In genomic region chr1:155281003-155281793, GRCm38 (mm10) we compare ENCODE assay signal across 8 mouse cellular contexts. TPM values are rescaled to one million over a fixed set of nuclear protein-coding genes. Genes with fewer than 3 reads are reported as not detected.
A peak's percentile ranks its signal among the peaks of the same experiment; 100 is the strongest.
DNase-seq lines count a peak whose midpoint lies in the region; ATAC-seq and TF ChIP-seq lines count a peak whose summit lies in the region.

No protein-coding gene starts in this region.

- no peaks in the 10 kb centered on the region for H3K27me3 ChIP-seq in forebrain, embryonic 10.5 days (ENCODE audit: poor library complexity, severe bottlenecking)
- H3K27me3 ChIP-seq in heart, embryonic 16.5 days (ENCODE audit: control insufficient read depth, insufficient read depth, low read length): no peaks in the 10 kb centered on the region
- H3K27me3 ChIP-seq in liver, embryonic 12.5 days (replicated peaks): no peaks in the 10 kb centered on the region
- H3K27me3 ChIP-seq in neural tube, embryonic 11.5 days (ENCODE audit: control insufficient read depth, insufficient read depth, low read length): no peaks in the 10 kb centered on the region
- no peaks in the 10 kb centered on the region for H3K27me3 ChIP-seq in testis, adult 2 months (ENCODE audit: control insufficient read depth, insufficient read depth, low read length)

- in situ Hi-C loops in ES-E14 (cut with MboI; ENCODE audit: low sequenced_read_pairs in 2 of 2, unreplicated experiment in 2 of 2): loop anchor here (10.0 kb wide), 1 partner anchor 256 kb away; no protein-coding TSS in a partner anchor

- DNase-seq in ES-E14 (ENCODE audit: low read depth, low spot score): peak; percentile 72
- peak; percentile 59 for DNase-seq in c-Kit-positive CD71-negative TER-119-negative erythroid progenitor cells, embryonic 14.5 days (ENCODE audit: low read depth)
- peak; percentile 73 for DNase-seq in forebrain, embryonic 10.5 days (ENCODE audit: extremely low spot score, low spot score)
- peak; percentile 77 to 78 for DNase-seq in kidney, postnatal 25 days
- DNase-seq in neural tube, embryonic 11.5 days (ENCODE audit: low spot score): peak; percentile 67

- peaks cover 0 to 2% of the 10 kb centered on the region in 2 experiments; a peak in 1 of 4 replicates for H3K4me1 ChIP-seq in ES-E14 (ENCODE audit: control insufficient read depth in 2 of 2, insufficient read depth in 2 of 2, low read length in 2 of 2, poor library complexity in 1 of 2)
- peaks cover 8% of the 10 kb centered on the region for H3K4me1 ChIP-seq in forebrain, embryonic 10.5 days
- H3K4me1 ChIP-seq in heart, embryonic 16.5 days (ENCODE audit: control insufficient read depth, insufficient read depth, low read length): peaks cover 3% of the 10 kb centered on the region; the same call in 1 of the 2 replicates
- peaks cover 25% of the 10 kb centered on the region for H3K4me1 ChIP-seq in liver, embryonic 12.5 days
- H3K4me1 ChIP-seq in neural tube, embryonic 11.5 days (ENCODE audit: control insufficient read depth, insufficient read depth, low read length): no peaks in the 10 kb centered on the region
- H3K4me1 ChIP-seq in testis, adult 2 months (ENCODE audit: control insufficient read depth, insufficient read depth, low read length): no peaks in the 10 kb centered on the region

- no peak for TF ChIP-seq POLR2A in testis, adult 2 months (IDR thresholded peaks at IDR 0.05; ENCODE audit: control insufficient read depth, low read depth, low read length)

- no peak overlapping the region for H3K9ac ChIP-seq in ES-E14 (ENCODE audit: insufficient read depth, low read depth, low read length, poor library complexity, severe bottlenecking)
- H3K9ac ChIP-seq in heart, embryonic 16.5 days (ENCODE audit: low read length): no peak overlapping the region; the same call in 1 of the 2 replicates
- H3K9ac ChIP-seq in liver, embryonic 12.5 days: no peak overlapping the region
- H3K9ac ChIP-seq in neural tube, embryonic 11.5 days (ENCODE audit: low read length): no peak overlapping the region

- no peak overlapping the region for H3K4me2 ChIP-seq in heart, embryonic 16.5 days (ENCODE audit: low read depth, low read length)
- H3K4me2 ChIP-seq in liver, embryonic 12.5 days: no peak overlapping the region
- H3K4me2 ChIP-seq in neural tube, embryonic 11.5 days (ENCODE audit: low read depth): no peak overlapping the region

- peak; percentile 70; the same call in 1 of the 2 replicates for TF ChIP-seq CTCF in testis, adult 2 months (IDR thresholded peaks at IDR 0.05; ENCODE audit: control insufficient read depth, insufficient read depth, insufficient replicate concordance, low read depth, low read length)

- 61% methylated on average over 18 of the region's 18 CpGs for WGBS in forebrain, embryonic 10.5 days
- 57% methylated on average over 18 of the region's 18 CpGs for WGBS in heart, embryonic 16.5 days
- 60% methylated on average over 18 of the region's 18 CpGs for WGBS in liver, embryonic 12.5 days (ENCODE audit: insufficient replicate concordance)
- WGBS in neural tube, embryonic 11.5 days: 60% methylated on average over 18 of the region's 18 CpGs

- H3K4me3 ChIP-seq in ES-E14 (ENCODE audit: insufficient read depth in 1 of 2, low read depth in 1 of 2, low read length in 2 of 2, poor library complexity in 1 of 2, severe bottlenecking in 1 of 2): no peak overlapping the region
- H3K4me3 ChIP-seq in forebrain, embryonic 10.5 days: no peak overlapping the region
- H3K4me3 ChIP-seq in heart, embryonic 16.5 days (ENCODE audit: low read length): no peak overlapping the region
- no peak overlapping the region for H3K4me3 ChIP-seq in liver, embryonic 12.5 days
- H3K4me3 ChIP-seq in neural tube, embryonic 11.5 days (ENCODE audit: low read depth, low read length): no peak overlapping the region
- H3K4me3 ChIP-seq in testis, adult 2 months (ENCODE audit: control insufficient read depth, low read depth, low read length): no peak overlapping the region

- no peaks in the 10 kb centered on the region for H3K36me3 ChIP-seq in ES-E14 (ENCODE audit: control insufficient read depth, insufficient read depth, low read length, poor library complexity, severe bottlenecking)
- H3K36me3 ChIP-seq in forebrain, embryonic 10.5 days (replicated peaks): peaks cover 14% of the 10 kb centered on the region
- peaks cover 9% of the 10 kb centered on the region for H3K36me3 ChIP-seq in heart, embryonic 16.5 days (ENCODE audit: control insufficient read depth, insufficient read depth)
- peaks cover 38% of the 10 kb centered on the region for H3K36me3 ChIP-seq in liver, embryonic 12.5 days
- H3K36me3 ChIP-seq in neural tube, embryonic 11.5 days (ENCODE audit: control insufficient read depth, insufficient read depth, low read length): no peaks in the 10 kb centered on the region
- no peaks in the 10 kb centered on the region; the same call in 1 of the 2 replicates for H3K36me3 ChIP-seq in testis, adult 2 months (ENCODE audit: control insufficient read depth, insufficient read depth, low read length)

- H3K27ac ChIP-seq in ES-E14 (ENCODE audit: insufficient read depth, low read depth, low read length, poor library complexity, severe bottlenecking): no peak overlapping the region
- 0 out of 2 replicates have a peak overlapping the region, but pooled peaks have one; percentile 48 for H3K27ac ChIP-seq in forebrain, embryonic 10.5 days
- H3K27ac ChIP-seq in heart, embryonic 16.5 days (ENCODE audit: low read length): no peak overlapping the region
- H3K27ac ChIP-seq in liver, embryonic 12.5 days: no peak overlapping the region
- H3K27ac ChIP-seq in neural tube, embryonic 11.5 days (ENCODE audit: low read depth, low read length): no peak overlapping the region
- no peak overlapping the region for H3K27ac ChIP-seq in testis, adult 2 months (ENCODE audit: control insufficient read depth, insufficient read depth, low read depth, low read length)

- H3K9me3 ChIP-seq in ES-E14 (ENCODE audit: control insufficient read depth, insufficient read depth, low read depth, low read length): no peaks in the 10 kb centered on the region
- no peaks in the 10 kb centered on the region for H3K9me3 ChIP-seq in forebrain, embryonic 10.5 days
- no peaks in the 10 kb centered on the region for H3K9me3 ChIP-seq in heart, embryonic 16.5 days (replicated peaks; ENCODE audit: control insufficient read depth, low read length)
- H3K9me3 ChIP-seq in liver, embryonic 12.5 days (replicated peaks): no peaks in the 10 kb centered on the region
- H3K9me3 ChIP-seq in neural tube, embryonic 11.5 days (ENCODE audit: control insufficient read depth, low read length): no peaks in the 10 kb centered on the region

- peak; percentile 83; the same call in 1 of the 2 replicates for ATAC-seq in heart, embryonic 16.5 days (replicated peaks; ENCODE audit: extremely low read depth, insufficient read depth, low FRiP score)
- peak; percentile 52 for ATAC-seq in liver, embryonic 12.5 days
- peak; percentile 61 for ATAC-seq in neural tube, embryonic 11.5 days (ENCODE audit: insufficient read depth, low FRiP score, low TSS enrichment)

TF ChIP-seq in ES-E14, 5 proteins besides CTCF, POLR2A, EP300 and RAD21:
- peak; percentile 59; the same call in 1 of the 2 replicates for TF ChIP-seq ZC3H11A (IDR thresholded peaks at IDR 0.05; ENCODE audit: borderline replicate concordance, low read depth, low read length)
- no peak for TF ChIP-seq HCFC1 (IDR thresholded peaks at IDR 0.05; ENCODE audit: borderline replicate concordance, insufficient read depth, low read length)

RNA-seq across cellular contexts. Expression of gene BC034090, which starts 37.0 kb away (rescaled TPM):
- total RNA-seq in ES-E14 (2012; rRNA removed): 4.2 and 7.8 TPM in 2 replicates
- 3.6 and 4.4 TPM in 2 replicates for polyA plus RNA-seq in forebrain, embryonic 10.5 days (2016; fragmentation: Nextera tagmentation; extraction: Ambion mirVana)
- 9.1 and 10.9 TPM in 2 replicates for polyA plus RNA-seq in heart, embryonic 16.5 days (2015; fragmentation: Nextera tagmentation; extraction: Ambion mirVana)
- polyA plus RNA-seq in liver, embryonic 12.5 days (2016; fragmentation: Nextera tagmentation; extraction: Ambion mirVana): 0.28 and 0.46 TPM in 2 replicates
- 4.1 and 5.1 TPM in 2 replicates for polyA plus RNA-seq in neural tube, embryonic 11.5 days (2014; fragmentation: Nextera tagmentation; extraction: Ambion mirVana)
- polyA plus RNA-seq in testis, adult 2 months (2012; rRNA removed): 4.7 and 5.7 TPM in 2 replicates
